Mouse (Mus musculus) monocyte, adult 5-6 weeks (primary cell): Measurements from ENCODE around the gene Elof1. TPM values are rescaled to one million over a fixed set of nuclear protein-coding genes. Genes with fewer than 3 reads are reported as not detected.
A peak's percentile ranks its signal among the peaks of the same experiment; 100 is the strongest.
"Not testable (repeated sequence)": the region's sequence is repeated elsewhere in the genome, so short reads cannot be mapped to it uniquely, and the experiment has no call there.

ENCODE experiments used
- ATAC-seq: fragments of 153-309, 156-312 bp; replicated peaks from 2 replicates; pipeline ENCODE4 v1.8.0; 2017; ENCODE audit warnings: mild to moderate bottlenecking; ENCODE audit not compliant: low TSS enrichment, insufficient number of reproducible peaks, severe bottlenecking, poor library complexity, low FRiP score
- total RNA-seq: library from RNA; stranded (forward); fragments of 200-1000, 200-491, 200-594 nt; gene quantifications from 3 replicates; pipeline ENCODE4 v1.2.3, GENCODE M21; 2017

Gene Elof1
- total RNA-seq, 1 experiment from 2014 or later: 22.0 TPM

- ATAC-seq: no peak
These were observed 8.8 kb downstream of the Elof1 start for GRCm38 (mm10) chr9:22108194-22108593.

DNA sequence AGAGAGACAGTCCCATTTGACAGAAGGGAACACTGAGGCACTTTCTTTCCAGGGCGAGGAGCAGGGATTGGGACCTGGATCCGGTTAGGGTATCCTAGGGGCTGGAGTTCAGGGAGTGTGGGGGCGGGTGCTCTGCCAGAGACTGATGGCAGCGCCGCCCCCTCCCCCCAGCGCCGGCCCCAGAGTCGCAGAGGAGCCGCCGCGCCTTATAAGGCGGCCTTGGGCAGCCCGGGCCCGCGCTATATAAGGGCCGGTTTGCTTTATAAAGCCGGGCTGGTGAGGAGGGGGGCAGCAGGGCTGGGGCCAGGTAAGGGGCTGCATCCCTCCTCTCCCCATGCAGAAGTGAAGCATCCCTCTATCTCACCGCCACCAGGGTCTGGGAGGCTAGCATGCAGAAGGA is 17.1 kb downstream of the Elof1 start:
- ATAC-seq: no peak

DNA sequence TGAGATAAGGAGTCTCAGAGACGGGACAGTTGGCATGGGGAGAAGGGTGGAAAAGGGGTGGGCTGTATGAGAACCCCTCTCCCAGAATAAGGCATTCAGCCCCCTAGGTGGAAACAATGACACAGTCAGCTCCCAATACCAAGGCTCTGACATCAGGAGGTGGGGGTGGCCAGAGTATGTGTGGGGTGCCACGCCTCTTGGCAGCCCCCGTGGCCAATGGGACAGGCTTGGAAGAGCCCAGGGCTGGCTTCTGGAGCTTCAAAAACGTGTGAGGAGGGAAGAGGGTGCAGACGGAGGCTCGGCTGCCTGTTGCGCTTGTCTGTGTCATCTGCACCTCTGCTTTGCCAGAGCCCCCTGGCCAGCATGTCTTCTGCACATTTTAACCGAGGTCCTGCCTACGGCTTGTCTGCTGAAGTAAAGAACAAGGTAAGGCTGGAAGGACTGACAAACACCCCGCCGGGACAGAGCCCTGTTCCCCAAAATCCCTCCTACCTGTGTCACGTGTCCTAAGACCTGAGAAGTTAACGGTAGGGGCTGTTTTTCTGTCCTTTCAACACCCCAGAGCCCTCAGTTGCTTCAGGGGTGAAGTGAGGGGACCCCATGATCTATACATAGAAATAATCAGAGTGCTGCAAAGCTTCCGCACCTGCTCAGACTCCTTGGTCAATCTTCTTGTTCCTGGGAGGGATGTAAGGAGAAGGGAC is 17.8 kb downstream of the Elof1 start, which contains the start of gene Cnn1:
TSS of gene Cnn1 (plus strand) at position 224 of the 704 bp plus-strand sequence.
- no peak for ATAC-seq

DNA sequence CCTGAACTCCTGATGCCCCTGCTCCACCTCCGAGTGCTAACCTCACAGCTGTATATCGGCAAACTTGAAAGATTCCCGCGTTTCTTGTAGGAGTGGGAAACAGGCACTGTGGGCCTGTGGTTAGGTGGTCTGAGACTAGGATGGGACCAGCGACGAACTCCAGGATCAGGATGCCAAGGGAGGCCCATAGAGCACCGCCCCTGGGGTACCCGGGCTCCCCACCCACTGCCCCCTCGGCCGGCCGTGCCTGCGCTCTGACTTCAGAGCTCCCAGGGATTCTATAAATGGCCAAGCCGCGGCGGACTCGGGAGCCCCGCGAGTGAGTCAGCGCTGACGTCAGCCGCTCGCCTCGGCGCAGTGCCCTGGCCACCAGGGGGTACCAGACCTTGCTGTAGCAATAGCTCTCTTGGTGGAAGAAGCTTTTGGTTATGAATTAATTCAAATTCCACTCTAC is 21.1 kb downstream of the Elof1 start:
- ATAC-seq: peak; percentile 92

DNA sequence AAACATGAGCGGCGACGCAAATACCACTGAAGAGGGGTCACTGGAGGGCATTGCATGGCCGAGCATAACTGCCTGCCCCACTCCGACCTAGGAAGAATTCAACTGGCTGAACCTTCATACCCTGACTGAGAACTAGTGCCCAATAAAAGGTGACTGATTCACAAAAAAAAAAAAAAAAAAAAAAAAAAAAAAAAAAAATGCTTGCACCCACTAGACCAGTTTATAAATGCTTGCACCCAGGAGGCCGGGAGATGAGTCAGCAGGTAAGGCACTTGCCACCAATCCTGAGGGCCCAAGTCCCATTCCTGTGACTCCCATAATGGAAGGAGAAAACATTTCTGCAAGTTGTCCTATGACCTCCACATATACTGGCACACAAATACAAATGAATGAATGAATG is 24.2 kb downstream of the Elof1 start:
- no peak for ATAC-seq

- ATAC-seq: no peak
These were observed 27.0 kb downstream of the Elof1 start for GRCm38 (mm10) chr9:22089986-22090385.

- ATAC-seq: no peak
These were observed 27.7 kb downstream of the Elof1 start for GRCm38 (mm10) chr9:22089281-22089680.

- no peak for ATAC-seq
These were observed 29.8 kb downstream of the Elof1 start for GRCm38 (mm10) chr9:22087034-22087618.

- no peak for ATAC-seq
These were observed 31.0 kb downstream of the Elof1 start for GRCm38 (mm10) chr9:22086012-22086411.

GRCm38 (mm10) chr9:22085022-22085834 is 31.7 kb downstream of the Elof1 start, which contains the start of gene Ecsit:
Gene Ecsit, minus strand, starts transcription at chr9:22085438.
- ATAC-seq: peak; percentile 99

GRCm38 (mm10) chr9:22084667-22085021 is 32.3 kb downstream of the Elof1 start:
- no peak for ATAC-seq

DNA sequence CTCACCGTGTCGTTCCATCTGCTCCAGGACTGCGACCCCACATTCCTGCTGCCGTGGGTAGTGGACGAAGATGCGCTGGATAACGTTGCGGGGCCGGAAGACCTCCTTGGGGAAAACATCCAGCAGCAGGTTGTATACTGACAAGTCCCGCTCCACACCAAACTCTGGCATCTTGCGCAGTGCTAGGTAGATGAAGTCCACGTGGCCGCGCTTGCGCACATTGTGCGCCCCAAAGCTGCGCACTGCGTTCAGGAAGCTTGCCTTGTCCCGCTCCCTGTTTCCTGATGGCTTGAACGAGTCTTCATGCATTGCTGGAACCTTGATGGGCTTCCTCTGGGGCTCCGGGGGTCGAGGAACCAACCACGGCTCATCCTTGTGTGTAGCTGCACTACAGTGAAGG is 40.7 kb downstream of the Elof1 start:
- ATAC-seq: no peak

GRCm38 (mm10) chr9:22075778-22076177 is 41.2 kb downstream of the Elof1 start:
- not testable (repeated sequence) for ATAC-seq

DNA sequence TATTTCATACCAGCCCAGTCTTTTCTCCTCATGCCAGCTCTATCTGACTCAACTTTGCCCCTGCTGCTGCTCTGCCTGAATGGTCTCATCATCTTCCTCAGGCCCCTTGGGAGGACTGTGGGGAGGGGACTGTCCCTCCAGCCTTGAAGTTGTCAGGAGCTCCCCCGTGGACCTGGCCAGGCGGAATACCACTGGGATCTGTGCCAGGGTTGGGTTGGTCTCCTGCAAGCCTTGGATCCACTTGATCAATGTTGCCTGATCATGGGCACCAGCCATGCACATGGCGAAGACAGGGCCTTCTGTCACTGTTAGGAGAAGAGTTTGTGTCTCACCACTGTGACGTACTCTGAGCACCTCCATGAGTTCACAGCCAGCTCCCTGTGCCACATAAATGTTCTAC is 44.7 kb downstream of the Elof1 start:
- no peak for ATAC-seq

- ATAC-seq: peak; percentile 84
These were observed 46.0 kb downstream of the Elof1 start, which contains the start of the genes Gm49318 and Zfp653 for GRCm38 (mm10) chr9:22070791-22071573. Gene Gm49318, minus strand, starts transcription at chr9:22071259. Gene Zfp653, minus strand, starts transcription at chr9:22071376.

DNA sequence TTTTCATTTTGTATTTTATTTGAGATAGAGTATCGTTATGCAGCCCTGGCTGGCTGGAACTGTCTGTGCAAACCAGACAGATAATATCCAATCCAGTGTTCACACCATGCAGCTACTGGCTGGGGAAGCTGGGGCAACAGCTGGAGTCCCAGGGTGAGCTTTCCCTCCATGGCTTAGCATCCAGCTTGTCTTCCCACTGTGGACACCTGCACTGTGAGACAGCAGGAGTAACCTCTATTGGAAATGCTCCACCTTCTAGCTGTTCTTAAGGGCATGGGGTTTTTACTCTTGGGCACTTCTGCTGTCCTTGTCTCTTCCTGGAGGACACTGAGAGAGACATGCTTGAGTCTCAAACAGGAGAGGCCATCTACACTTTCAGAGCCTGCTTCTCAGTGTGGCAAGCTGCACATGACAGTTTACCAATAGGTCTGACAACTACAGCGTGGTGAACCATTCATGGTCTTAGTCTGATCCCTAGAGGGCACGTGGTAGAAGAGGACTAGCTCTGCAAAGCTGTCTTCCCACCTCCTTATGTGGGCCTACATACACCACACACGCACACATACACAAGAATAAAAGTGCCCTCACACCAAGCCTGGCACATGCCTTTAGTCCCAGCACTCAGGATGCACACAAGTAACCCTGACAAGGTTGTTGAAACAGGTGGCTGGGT is 47.0 kb downstream of the Elof1 start:
- ATAC-seq: no peak

DNA sequence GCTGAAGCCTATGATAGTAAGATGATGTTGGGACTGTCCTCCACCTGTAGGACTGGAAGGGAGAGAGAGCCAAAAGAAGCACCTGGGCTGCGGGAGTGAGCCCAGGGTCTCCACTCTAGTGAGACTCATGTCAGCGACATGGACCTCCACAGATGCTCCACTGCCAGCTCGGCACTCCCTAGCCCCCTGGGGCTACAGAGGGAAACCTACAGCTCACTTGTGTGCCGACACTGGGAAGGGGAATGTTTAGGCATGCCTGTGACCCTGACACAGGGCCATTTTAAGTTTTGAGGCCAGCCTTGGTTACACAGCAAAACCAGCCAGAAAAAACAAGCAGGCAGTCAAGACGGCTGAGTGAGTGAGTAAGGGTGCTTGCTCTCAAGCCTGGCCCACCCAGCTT is 49.8 kb downstream of the Elof1 start:
- ATAC-seq: no peak

DNA sequence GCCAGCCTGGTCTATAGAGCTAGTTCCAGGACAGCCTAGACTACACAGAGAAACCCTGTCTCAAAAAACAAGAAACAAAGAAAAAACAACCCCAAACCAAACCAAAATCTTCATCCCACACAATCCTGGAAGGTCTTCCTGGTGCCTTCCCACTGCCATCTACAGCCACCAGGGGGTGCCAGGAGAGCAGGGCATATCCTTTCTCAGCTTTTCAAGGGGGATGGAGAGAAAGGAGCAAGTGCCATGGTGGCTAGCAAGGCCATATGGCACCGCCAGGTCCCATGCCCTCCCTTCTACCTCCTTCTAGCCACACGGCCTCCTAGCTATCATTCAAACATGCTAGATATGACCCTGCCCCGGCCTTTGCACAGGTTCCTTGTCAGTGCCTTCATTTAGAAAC is 50.5 kb downstream of the Elof1 start:
- no peak for ATAC-seq
